Mouse (Mus musculus): ENCODE measurements at regions not wholly inside any gene's neighbourhood (a gene's known extent, or its start where the extent isn't known, plus 50 kb on each side); places are given as distances from the start of the nearest gene placed in this dataset.

GRCm38 (mm10) chrX:19237048-19237737 lies 243.9 kb downstream of the Tex13c3 start:
- H3K4me3 ChIP-seq (ENCODE audit: insufficient read depth, low read depth, low read length), result peak overlapping the region; percentile 57
- TF ChIP-seq CTCF (IDR thresholded peaks at IDR 0.05; ENCODE audit: low read depth, low read length) (no peak), POLR2A (IDR thresholded peaks at IDR 0.05; ENCODE audit: extremely low read depth, insufficient read depth, low read length) (no peak)
- 0 out of 2 replicates have a peak, but pooled peaks cover 1% of the 10 kb centered on the region for H3K4me1 ChIP-seq (ENCODE audit: control insufficient read depth, insufficient read depth, low read length)
- H3K9ac ChIP-seq (ENCODE audit: low read depth, low read length), result peak overlapping the region; percentile 19
- H3K79me2 ChIP-seq (ENCODE audit: control insufficient read depth, insufficient read depth, low read length), result no peaks in the 10 kb centered on the region
- peak; percentile 38 for DNase-seq (ENCODE audit: extremely low read depth, low read depth, low spot score)
- WGBS, result 1% methylated on average over 26 of the region's 31 CpGs
- no peaks in the 10 kb centered on the region; the same call in 1 of the 2 replicates for H3K36me3 ChIP-seq (ENCODE audit: control insufficient read depth, insufficient read depth, low read length)
- H3K27me3 ChIP-seq (ENCODE audit: control insufficient read depth, insufficient read depth, low read length), result no peaks in the 10 kb centered on the region
- no peak overlapping the region for H3K27ac ChIP-seq (replicated peaks; ENCODE audit: insufficient read depth, low read depth, low read length)

DNA sequence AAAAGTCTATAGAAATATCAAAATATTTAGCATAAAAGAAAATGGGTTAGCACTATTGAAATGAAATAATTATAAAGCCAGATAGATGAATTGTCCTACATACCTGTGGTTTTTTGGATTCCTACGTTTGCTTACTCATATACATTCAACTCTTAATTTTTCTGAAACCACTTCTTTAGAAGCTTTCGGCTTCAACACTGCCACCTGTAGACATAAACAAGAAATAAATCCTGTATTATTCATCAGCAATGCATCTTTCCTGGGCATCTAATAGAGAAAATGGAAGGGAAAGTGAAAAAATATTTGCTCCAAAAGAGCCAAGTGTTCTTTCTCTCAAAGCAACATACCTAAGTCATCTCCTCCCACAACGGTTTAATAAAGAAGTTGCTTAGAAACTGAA lies 245.7 kb downstream of the Tex13c3 start:
- no peak for DNase-seq (ENCODE audit: extremely low read depth, low read depth, low spot score)
- Histone ChIP-seq H3K27ac (replicated peaks; ENCODE audit: insufficient read depth, low read depth, low read length) (no peak overlapping the region), H3K4me3 (ENCODE audit: insufficient read depth, low read depth, low read length) (no peak overlapping the region), H3K9ac (ENCODE audit: low read depth, low read length) (no peak overlapping the region), H3K79me2 (ENCODE audit: control insufficient read depth, insufficient read depth, low read length) (no peaks in the 10 kb centered on the region), H3K36me3 (ENCODE audit: control insufficient read depth, insufficient read depth, low read length) (no peaks in the 10 kb centered on the region; the same call in 1 of the 2 replicates), H3K4me1 (ENCODE audit: control insufficient read depth, insufficient read depth, low read length) (0 out of 2 replicates have a peak, but pooled peaks cover 1% of the 10 kb centered on the region), H3K27me3 (ENCODE audit: control insufficient read depth, insufficient read depth, low read length) (no peaks in the 10 kb centered on the region)
- WGBS, result 78% methylated on average over 3 of the region's 3 CpGs
- TF ChIP-seq CTCF (IDR thresholded peaks at IDR 0.05; ENCODE audit: low read depth, low read length) (no peak), POLR2A (IDR thresholded peaks at IDR 0.05; ENCODE audit: extremely low read depth, insufficient read depth, low read length) (no peak)

DNA sequence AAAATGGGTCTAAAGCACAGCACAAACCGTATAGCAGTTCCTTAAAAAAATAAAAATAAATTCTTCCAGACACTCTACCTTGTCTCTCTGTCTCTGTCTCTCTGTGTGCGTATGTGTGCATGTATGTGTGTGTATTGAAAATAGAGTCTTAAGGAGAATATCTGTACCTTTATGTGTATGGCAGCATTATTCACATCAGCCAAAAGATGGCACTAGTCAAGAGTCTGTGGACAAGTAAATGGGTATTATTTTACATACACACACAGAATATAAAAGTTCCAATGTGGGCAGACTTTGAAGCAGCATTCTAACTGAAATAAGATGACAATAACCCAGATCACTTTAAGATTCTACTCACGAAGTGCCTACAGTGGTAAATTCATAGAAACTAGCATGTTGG lies 249.3 kb downstream of the Tex13c3 start:
- H3K36me3 ChIP-seq (ENCODE audit: control insufficient read depth, insufficient read depth, low read length), result no peaks in the 10 kb centered on the region; the same call in 1 of the 2 replicates
- no peaks in the 10 kb centered on the region for H3K79me2 ChIP-seq (ENCODE audit: control insufficient read depth, insufficient read depth, low read length)
- H3K4me1 ChIP-seq (ENCODE audit: control insufficient read depth, insufficient read depth, low read length), result 0 out of 2 replicates have a peak, but pooled peaks cover 1% of the 10 kb centered on the region
- H3K9ac ChIP-seq (ENCODE audit: low read depth, low read length), result no peak overlapping the region
- H3K27me3 ChIP-seq (ENCODE audit: control insufficient read depth, insufficient read depth, low read length), result no peaks in the 10 kb centered on the region
- WGBS, result 89% methylated on average over 3 of the region's 3 CpGs
- H3K27ac ChIP-seq (replicated peaks; ENCODE audit: insufficient read depth, low read depth, low read length), result no peak overlapping the region
- TF ChIP-seq CTCF (IDR thresholded peaks at IDR 0.05; ENCODE audit: low read depth, low read length), result 0 out of 2 replicates have a peak, but pooled peaks have one; percentile 5
- no peak for TF ChIP-seq POLR2A (IDR thresholded peaks at IDR 0.05; ENCODE audit: extremely low read depth, insufficient read depth, low read length)
- peak; percentile 15 for DNase-seq (ENCODE audit: extremely low read depth, low read depth, low spot score)
- no peak overlapping the region for H3K4me3 ChIP-seq (ENCODE audit: insufficient read depth, low read depth, low read length)

DNA sequence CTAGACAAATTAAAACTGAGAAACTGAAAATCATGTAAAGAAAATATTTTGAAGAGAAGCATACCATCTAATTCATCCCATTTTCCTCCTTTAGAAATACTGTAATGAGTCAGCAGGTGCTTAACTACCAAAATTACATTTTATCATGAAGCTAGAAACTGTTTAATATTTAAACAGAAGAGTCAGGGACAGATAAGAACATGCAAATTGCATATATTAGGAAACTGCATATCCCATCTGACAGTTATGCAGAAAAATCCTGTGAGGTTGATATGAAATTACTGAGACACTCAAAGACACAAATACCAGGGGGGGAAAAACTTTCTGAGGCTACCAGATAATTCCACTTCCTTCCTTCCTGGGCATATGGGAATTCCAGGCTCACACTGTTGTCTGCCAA lies 257.8 kb downstream of the Tex13c3 start:
- H3K79me2 ChIP-seq (ENCODE audit: control insufficient read depth, insufficient read depth, low read length), result no peaks in the 10 kb centered on the region
- H3K36me3 ChIP-seq (ENCODE audit: control insufficient read depth, insufficient read depth, low read length), result no peaks in the 10 kb centered on the region
- no peak overlapping the region for H3K4me3 ChIP-seq (ENCODE audit: insufficient read depth, low read depth, low read length)
- no peaks in the 10 kb centered on the region for H3K4me1 ChIP-seq (ENCODE audit: control insufficient read depth, insufficient read depth, low read length)
- H3K27ac ChIP-seq (replicated peaks; ENCODE audit: insufficient read depth, low read depth, low read length), result no peak overlapping the region
- H3K9ac ChIP-seq (ENCODE audit: low read depth, low read length), result no peak overlapping the region
- TF ChIP-seq CTCF (IDR thresholded peaks at IDR 0.05; ENCODE audit: low read depth, low read length), result no peak
- no peak for TF ChIP-seq POLR2A (IDR thresholded peaks at IDR 0.05; ENCODE audit: extremely low read depth, insufficient read depth, low read length)
- H3K27me3 ChIP-seq (ENCODE audit: control insufficient read depth, insufficient read depth, low read length), result no peaks in the 10 kb centered on the region
- no peak for DNase-seq (ENCODE audit: extremely low read depth, low read depth, low spot score)

DNA sequence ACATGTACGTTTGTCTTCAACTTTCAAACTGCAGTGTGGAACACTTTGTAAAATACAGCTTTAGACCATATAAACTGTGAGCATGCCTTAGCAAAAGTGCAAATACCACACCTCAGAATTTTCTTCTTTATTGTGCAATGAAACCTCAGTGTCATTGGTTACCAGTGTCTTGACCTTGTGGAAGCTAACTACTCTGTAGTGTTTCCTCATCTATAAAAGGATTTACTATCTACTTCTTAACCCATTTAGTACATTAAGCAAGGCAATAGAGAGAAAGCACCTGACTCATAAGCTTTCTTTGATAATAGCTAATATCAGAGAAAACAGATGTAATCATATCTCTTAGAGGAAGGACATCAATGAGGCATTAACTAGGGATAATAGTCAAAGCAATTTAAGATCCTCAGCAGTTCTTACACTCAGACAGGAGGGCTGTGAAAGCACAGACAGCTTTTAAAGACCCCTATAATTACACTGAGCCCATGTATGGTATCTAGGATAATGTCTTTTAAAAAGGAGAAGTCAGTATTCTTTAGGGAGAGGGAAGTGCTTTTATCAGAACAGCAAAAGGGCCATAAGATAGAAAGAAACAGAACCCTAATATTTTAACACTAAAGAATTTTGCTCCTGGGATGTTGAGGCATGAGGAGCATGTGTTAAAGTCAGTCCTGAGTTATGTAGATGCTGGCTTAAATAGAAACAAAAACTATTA lies 260.2 kb downstream of the Tex13c3 start:
- TF ChIP-seq CTCF (IDR thresholded peaks at IDR 0.05; ENCODE audit: low read depth, low read length) (no peak), POLR2A (IDR thresholded peaks at IDR 0.05; ENCODE audit: extremely low read depth, insufficient read depth, low read length) (no peak)
- Histone ChIP-seq H3K4me1 (ENCODE audit: control insufficient read depth, insufficient read depth, low read length) (no peaks in the 10 kb centered on the region), H3K79me2 (ENCODE audit: control insufficient read depth, insufficient read depth, low read length) (no peaks in the 10 kb centered on the region), H3K9ac (ENCODE audit: low read depth, low read length) (no peak overlapping the region), H3K4me3 (ENCODE audit: insufficient read depth, low read depth, low read length) (no peak overlapping the region), H3K27ac (replicated peaks; ENCODE audit: insufficient read depth, low read depth, low read length) (no peak overlapping the region), H3K36me3 (ENCODE audit: control insufficient read depth, insufficient read depth, low read length) (no peaks in the 10 kb centered on the region), H3K27me3 (ENCODE audit: control insufficient read depth, insufficient read depth, low read length) (no peaks in the 10 kb centered on the region)
- WGBS, result 86% methylated on average over 1 of the region's 1 CpGs
- DNase-seq (ENCODE audit: extremely low read depth, low read depth, low spot score), result no peak

DNA sequence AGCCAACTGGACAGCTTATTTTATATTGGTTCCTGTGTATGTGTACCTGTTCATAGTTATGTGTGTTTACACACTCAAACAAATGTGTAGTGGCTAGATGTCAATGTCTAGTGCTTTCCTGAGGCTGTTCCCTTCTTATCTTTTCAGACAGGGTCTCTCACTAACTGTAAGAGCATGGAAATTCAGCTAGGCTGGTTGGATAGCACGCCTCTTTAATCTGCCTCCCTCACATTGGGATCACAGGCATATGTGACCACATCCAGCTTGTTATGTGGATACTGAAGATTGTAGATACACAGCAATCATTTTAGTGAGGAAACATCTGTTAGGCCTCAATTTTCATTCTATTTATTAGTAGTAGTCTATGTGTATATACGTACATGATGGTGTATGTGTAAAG lies 261.4 kb downstream of the Tex13c3 start:
- H3K27me3 ChIP-seq (ENCODE audit: control insufficient read depth, insufficient read depth, low read length), result no peaks in the 10 kb centered on the region
- WGBS, result 86% methylated on average over 2 of the region's 2 CpGs
- no peak overlapping the region for H3K27ac ChIP-seq (replicated peaks; ENCODE audit: insufficient read depth, low read depth, low read length)
- TF ChIP-seq POLR2A (IDR thresholded peaks at IDR 0.05; ENCODE audit: extremely low read depth, insufficient read depth, low read length), result no peak
- no peak for TF ChIP-seq CTCF (IDR thresholded peaks at IDR 0.05; ENCODE audit: low read depth, low read length)
- H3K4me1 ChIP-seq (ENCODE audit: control insufficient read depth, insufficient read depth, low read length), result no peaks in the 10 kb centered on the region
- DNase-seq (ENCODE audit: extremely low read depth, low read depth, low spot score), result no peak
- no peaks in the 10 kb centered on the region for H3K79me2 ChIP-seq (ENCODE audit: control insufficient read depth, insufficient read depth, low read length)
- H3K9ac ChIP-seq (ENCODE audit: low read depth, low read length), result no peak overlapping the region
- H3K36me3 ChIP-seq (ENCODE audit: control insufficient read depth, insufficient read depth, low read length), result no peaks in the 10 kb centered on the region
- no peak overlapping the region for H3K4me3 ChIP-seq (ENCODE audit: insufficient read depth, low read depth, low read length)

Data from liver, adult 2 months (tissue).